Mouse (Mus musculus) small intestine, adult 2 months (tissue): ENCODE data around the gene Gcc2. TPM values are rescaled to one million over a fixed set of nuclear protein-coding genes. Genes with fewer than 3 reads are reported as not detected.
"Not testable (repeated sequence)": the region's sequence is repeated elsewhere in the genome, so short reads cannot be mapped to it uniquely, and the experiment has no call there.

ENCODE experiments used
- H3K27ac ChIP-seq: fragments of 200-500 bp; 2 replicates; pipeline ENCODE4 v1.5.1; 2012; ENCODE audit warnings: low read depth, low read length, control low read depth, inconsistent platforms; ENCODE audit not compliant: insufficient read depth
- H3K27me3 ChIP-seq: fragments of 200-500 bp; 2 replicates; pipeline ENCODE4 v1.6.1; 2012; ENCODE audit warnings: mild to moderate bottlenecking, moderate library complexity, low read length, inconsistent platforms; ENCODE audit not compliant: control insufficient read depth, insufficient read depth
- H3K36me3 ChIP-seq: fragments of 200-500 bp; 2 replicates; pipeline ENCODE4 v1.6.1; 2012; ENCODE audit warnings: mild to moderate bottlenecking, low read length, control low read depth, inconsistent platforms; ENCODE audit not compliant: control insufficient read depth, insufficient read depth
- H3K4me1 ChIP-seq: fragments of 200-500 bp; 2 replicates; pipeline ENCODE4 v1.6.1; 2012; ENCODE audit warnings: low read length, inconsistent platforms, mixed read lengths; ENCODE audit not compliant: control insufficient read depth, insufficient read depth, insufficient read length
- H3K4me3 ChIP-seq: fragments of 200-500 bp; 2 replicates; pipeline ENCODE4 v1.5.1; 2012; ENCODE audit warnings: low read depth, mild to moderate bottlenecking, control low read depth, inconsistent platforms, low read length, moderate library complexity
- WGBS: fragments of 180-500 bp; shearing (Covaris S2); methylation state at CpG from one replicate; pipeline ENCODE4 v1.1.7; 2018; 5-methylcytosine and 5-hydroxymethylcytosine counted together
- polyA plus RNA-seq: library from polyadenylated mRNA; depleted of rRNA; stranded (reverse); fragments of >200 nt; gene quantifications from 2 replicates; pipeline ENCODE4 v1.2.3, GENCODE M21; 2012

The Gcc2 gene
- polyA plus RNA-seq, 1 experiment: 6.2 TPM

DNA sequence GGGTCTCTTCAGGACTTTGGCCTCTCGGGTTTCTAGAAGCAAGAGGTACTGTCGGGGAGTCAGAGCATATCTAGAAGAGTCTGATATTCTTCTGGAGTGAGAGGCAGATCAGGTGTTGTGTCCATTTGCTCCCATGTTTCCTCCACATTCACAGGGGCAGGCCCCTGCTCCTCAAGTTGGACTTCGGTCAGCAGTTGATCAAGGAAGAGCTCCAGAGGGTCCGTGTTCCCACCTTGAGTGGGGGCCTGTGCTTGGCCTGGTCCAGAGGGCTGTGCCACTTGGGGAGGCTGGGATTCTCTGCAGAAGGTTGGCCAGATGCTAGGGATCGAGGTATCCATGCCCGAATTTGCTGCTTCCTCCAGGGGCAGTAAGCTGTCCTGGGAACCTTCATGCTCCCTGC lies 27.5 kb upstream of the Gcc2 start:
- not testable (repeated sequence) for H3K4me1 ChIP-seq, H3K27me3 ChIP-seq, H3K36me3 ChIP-seq, H3K4me3 ChIP-seq, H3K27ac ChIP-seq
- 87% methylated on average over 3 of the region's 6 CpGs for WGBS

DNA sequence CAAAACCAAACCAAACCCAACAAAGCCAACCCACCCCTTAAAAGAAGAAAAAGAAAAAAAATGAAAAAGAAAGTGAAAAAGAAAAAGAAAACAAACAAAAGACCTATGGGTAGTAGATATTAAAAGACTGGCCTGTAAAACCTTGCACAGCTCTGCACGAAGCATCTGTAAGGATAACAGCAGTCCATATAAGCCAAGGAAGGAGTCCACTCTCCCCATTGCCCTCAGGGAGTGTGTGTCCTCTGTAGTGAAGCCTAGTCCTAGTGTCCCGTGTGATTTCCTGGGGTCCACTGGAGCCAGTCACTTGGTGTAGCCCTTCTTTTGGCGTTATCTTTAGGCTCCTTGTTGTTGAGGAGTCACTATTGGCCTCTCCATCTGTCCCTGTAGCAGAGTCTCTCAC lies 25.3 kb upstream of the Gcc2 start:
- H3K27me3 ChIP-seq, H3K4me3 ChIP-seq, H3K27ac ChIP-seq, H3K36me3 ChIP-seq, H3K4me1 ChIP-seq: not testable (repeated sequence)
- WGBS: 59% methylated on average over 3 of the region's 3 CpGs

DNA sequence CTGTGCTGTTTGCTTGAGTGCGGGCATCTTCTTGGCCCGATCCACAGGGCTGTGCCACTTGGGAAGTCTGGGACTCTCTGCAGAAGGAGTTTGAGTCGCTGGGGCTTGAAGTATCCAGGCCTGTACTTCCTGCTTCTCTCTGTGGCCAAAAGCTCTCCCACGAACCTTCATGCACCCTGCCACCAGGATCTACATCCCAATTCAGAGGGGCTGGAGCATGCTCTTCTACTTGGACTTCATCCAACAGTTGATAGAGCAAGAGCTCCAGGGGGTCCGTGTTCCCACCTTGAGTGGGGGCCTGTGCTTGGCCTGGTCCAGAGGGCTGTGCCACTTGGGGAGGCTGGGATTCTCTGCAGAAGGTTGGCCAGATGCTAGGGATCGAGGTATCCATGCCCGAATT lies 24.2 kb upstream of the Gcc2 start:
- H3K27ac ChIP-seq, H3K4me3 ChIP-seq, H3K36me3 ChIP-seq, H3K4me1 ChIP-seq, H3K27me3 ChIP-seq: not testable (repeated sequence)
- 86% methylated on average over 5 of the region's 7 CpGs for WGBS

DNA sequence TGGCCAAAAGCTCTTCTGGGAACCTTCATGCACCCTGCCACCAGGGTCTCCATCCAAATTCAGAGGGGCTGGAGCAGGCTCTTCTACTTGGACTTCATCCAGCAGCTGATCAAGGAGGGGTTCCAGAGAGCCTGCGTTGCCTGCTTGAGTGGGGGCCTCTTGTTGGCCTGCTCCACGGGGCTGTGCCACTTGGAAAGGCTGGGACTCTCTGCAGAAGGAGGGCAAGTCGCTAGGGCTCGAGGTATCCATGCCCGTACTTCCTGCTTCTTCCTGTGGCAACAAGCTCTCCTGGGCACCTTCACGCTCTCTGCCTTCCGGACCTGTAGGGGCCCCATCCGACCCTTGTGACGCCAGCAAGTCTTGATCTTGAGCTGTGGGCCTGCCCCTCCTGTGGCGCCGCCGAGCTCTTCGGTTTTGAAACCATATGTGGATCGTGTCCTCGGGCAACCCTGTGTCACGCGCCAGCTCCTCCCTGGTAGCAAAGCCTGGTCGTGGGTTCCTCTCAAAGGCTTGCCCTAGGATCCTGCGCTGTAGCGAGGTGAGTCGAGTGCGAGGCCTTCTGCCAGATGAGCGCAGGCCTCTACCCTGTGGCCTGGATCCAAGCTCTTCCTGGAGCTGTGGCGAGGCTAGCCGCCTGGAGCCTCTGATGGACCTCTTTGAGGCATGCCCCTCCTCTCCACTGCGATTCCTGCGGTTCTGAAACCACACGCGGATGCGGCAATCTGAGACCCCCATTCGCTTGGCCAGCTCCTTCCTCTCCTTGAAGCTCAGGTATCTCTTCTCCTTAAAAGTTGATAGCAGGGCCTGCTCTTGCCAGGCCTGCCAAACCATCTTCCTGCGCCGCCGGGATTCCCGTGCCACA lies 23.3 kb upstream of the Gcc2 start:
- WGBS: 89% methylated on average over 35 of the region's 35 CpGs
- H3K4me1 ChIP-seq, H3K27me3 ChIP-seq, H3K27ac ChIP-seq, H3K36me3 ChIP-seq, H3K4me3 ChIP-seq: not testable (repeated sequence)

DNA sequence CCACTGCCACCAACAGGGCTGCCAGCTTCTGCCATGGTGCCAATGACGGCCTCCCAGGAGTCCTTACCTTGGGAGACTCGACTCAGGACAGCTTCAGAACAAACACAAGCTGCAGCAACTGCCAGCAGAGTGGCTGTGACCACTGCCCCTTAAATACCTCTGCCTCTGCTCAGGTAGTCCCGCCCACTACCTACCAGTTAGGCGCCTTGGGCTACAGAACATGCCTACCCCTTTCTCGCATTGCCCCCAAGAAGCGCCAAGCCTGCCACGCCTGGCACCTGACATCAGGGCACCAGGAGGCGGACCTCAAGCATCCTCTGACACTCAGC lies 22.7 kb upstream of the Gcc2 start, which contains the start of gene Duxf3:
Gene Duxf3, minus strand, starts transcription at position 35 of the 329 bp plus-strand sequence.
- WGBS: 85% methylated on average over 7 of the region's 8 CpGs
- not testable (repeated sequence) for H3K36me3 ChIP-seq, H3K27me3 ChIP-seq, H3K4me1 ChIP-seq, H3K27ac ChIP-seq, H3K4me3 ChIP-seq

DNA sequence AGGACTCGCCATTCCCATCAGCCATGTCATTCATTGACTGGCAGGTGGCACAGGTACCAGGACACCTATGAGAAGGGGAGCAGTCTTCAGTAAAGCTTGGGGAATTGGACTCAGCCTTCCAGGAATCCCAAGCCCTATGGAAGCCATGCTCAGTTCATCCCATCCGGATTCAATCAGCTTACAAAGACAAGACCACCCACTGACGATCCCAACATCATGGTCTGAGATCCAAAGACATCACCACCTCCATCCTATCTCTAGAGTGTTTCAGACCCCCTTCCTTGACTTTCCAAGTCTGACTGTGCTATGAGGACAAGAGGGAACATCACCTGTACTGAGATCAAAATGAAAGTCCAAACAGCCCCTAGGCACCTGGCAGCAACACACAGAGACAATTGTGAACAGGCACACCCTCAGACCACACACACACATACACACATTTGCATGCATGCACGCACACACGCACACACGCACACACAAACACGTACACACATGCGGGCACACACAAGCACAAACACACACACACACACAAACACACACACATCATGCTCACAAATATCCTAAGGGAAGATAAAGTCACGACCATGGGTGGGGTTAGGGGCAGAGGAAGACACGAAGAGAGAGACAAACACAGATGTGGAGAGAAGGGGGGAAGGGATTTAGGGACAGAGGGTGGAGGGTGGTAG lies 22.1 kb upstream of the Gcc2 start:
- not testable (repeated sequence) for H3K4me3 ChIP-seq, H3K27me3 ChIP-seq, H3K36me3 ChIP-seq, H3K4me1 ChIP-seq, H3K27ac ChIP-seq
- 76% methylated on average over 10 of the region's 10 CpGs for WGBS

DNA sequence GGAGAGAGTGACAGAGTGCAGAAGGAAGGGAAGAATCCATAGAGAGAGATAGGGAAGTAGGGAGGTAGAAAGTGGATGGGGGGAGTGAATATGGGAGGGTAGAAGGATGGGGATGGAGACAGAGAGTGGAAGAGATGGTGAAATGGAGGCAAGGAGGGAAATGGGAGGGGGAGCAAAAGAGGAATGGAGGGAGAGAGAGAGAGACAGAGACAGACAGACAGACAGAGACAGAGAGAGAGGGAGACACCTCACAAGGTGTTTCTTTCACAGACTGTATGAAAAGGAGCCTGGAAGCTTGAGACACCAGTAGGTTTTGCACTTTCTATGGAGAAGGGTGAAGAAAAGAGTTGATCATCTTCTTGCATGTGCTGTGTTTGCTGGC lies 21.6 kb upstream of the Gcc2 start:
- not testable (repeated sequence) for H3K4me1 ChIP-seq, H3K36me3 ChIP-seq, H3K4me3 ChIP-seq, H3K27ac ChIP-seq, H3K27me3 ChIP-seq

DNA sequence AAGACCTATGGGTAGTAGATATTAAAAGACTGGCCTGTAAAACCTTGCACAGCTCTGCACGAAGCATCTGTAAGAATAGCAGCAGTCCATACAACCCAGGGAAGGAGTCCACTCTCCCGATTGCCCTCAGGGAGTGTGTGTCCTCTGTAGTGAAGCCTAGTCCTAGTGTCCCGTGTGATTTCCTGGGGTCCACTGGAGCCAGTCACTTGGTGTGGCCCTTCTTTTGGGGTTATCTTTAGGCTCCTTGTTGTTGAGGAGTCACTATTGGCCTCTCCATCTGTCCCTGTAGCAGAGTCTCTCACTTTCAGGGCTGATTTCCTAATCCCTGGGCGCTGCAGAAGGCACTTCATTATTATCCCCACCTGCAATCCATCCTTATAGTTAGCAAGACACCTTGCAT lies 20.3 kb upstream of the Gcc2 start:
- not testable (repeated sequence) for H3K27me3 ChIP-seq, H3K36me3 ChIP-seq, H3K4me1 ChIP-seq, H3K4me3 ChIP-seq, H3K27ac ChIP-seq
- WGBS: 85% methylated on average over 4 of the region's 4 CpGs
